Mouse (Mus musculus): ENCODE measurements around the gene Gm37240. TPM values are rescaled to one million over a fixed set of nuclear protein-coding genes. Genes with fewer than 3 reads are reported as not detected.
"Not testable (repeated sequence)": the region's sequence is repeated elsewhere in the genome, so short reads cannot be mapped to it uniquely, and the experiment has no call there.

Gm37240 gene
- polyA plus RNA-seq, 2 experiments from 2014 or later = 2.9 to 4.3 TPM

DNA sequence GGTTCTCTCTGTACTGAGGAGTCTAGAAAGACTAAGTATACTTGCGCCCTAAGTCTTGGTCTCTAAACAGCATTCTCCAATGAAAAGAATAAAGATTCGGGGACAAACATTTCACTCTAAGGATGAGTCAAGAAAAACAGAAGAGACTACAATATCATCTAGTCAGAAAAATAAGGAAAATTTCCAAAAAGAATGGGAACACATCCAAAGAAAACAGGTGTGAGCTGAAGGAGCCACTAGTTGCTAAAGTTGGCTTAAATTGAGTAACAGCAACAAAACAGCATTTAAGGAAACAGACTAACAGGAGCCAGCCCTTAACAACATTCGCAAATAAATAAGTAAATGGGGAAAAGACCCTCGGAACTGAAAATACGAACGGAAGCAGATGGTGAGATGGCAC, 1318.8 kb downstream of the Gm37240 start:
- no peak for ATAC-seq

DNA sequence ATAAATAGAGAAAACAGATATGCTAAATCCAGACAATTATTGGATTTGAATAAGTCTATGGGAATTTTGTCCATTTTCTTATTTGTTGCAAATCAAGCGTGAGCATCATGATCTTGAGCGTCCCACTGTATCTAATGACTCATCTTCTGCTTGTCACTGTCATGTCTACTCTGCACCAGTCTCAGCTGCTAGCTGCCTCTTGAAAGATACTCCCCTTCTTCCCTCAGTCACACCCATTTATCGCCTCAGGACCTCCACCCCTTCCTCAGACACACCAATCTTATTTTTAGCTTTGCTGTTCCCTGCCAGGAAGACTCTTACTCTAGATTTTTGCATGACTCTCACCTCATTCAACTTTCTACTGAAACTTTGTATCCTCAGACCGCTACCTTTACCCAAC, 1323.9 kb downstream of the Gm37240 start:
- ATAC-seq = no peak

DNA sequence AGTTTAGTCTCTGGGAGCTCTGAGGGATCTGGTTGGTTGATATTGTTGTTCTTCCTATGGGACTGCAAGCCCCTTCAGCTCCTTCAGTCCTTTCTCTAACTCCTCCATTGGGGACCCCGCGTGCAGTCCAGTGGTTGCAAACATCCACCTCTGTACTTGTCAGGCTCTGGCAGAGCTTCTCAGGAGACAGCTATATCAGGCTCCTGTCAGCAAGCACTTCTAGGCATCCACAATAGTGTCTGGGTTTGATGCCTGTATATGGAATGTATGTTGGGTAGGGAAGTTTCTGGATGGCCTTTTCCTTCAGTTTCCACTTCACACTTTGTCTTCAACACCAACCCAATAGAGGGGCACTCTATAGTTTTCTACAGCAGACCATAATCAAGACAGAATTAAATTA, 1324.4 kb downstream of the Gm37240 start:
- ATAC-seq = not testable (repeated sequence)

DNA sequence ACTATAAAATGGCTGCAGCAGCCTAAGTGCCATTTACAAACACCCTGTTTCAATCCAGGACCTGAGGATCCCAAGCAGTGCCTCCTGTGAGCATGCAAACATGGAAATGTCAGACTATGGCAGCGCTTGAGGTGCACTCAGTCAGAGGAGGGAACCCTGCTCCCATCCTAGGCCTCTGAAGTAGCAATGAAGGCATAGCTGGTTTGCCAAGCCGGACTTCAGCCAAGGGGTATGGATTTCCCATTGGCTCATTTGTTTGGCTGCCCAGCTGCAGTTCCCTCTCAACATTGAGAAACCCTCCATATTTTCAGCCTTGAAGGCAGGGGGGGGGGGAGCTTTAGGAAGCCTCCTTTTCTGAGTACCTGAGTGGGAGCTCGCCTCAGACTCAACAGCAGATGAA, 1329.0 kb downstream of the Gm37240 start:
- no peak for ATAC-seq

DNA sequence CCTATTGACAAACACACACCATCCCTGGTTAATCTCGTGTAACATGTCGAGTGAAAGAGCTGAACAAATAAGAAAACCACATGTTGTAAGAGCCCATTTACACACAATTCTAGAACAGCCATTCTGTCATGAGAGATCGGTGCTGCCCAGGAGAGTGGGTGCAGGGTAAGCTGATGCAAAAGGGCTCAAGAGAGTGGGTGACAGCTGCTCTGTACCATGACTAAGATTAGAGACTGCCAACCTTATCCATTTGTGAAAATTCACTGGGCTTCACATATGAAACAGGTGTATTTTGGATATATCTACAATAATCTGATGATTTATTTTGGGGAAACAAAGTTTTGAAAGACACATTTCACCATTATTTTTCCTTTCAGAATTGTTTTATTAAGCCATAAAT, 1331.5 kb downstream of the Gm37240 start:
- ATAC-seq = no peak

DNA sequence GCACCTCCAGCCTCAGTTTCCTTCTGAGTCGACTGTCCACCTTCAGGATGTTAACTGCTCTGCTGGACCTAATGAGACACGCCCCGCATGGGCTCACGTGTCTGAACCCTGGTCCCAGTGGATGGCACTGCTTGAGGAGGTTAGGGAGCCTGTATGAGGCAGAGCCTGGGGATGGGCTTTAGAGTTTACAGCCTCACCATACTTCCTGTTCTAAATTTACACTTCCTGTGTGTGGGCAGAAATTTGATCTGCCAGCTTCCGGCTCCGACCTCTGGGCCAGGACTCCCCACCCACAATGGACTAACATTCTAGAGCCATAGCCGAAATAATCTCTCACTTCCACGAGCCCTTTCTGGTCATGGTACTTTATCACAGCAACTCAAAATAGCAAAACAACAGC, 1340.1 kb downstream of the Gm37240 start:
- ATAC-seq = peak; percentile 85

DNA sequence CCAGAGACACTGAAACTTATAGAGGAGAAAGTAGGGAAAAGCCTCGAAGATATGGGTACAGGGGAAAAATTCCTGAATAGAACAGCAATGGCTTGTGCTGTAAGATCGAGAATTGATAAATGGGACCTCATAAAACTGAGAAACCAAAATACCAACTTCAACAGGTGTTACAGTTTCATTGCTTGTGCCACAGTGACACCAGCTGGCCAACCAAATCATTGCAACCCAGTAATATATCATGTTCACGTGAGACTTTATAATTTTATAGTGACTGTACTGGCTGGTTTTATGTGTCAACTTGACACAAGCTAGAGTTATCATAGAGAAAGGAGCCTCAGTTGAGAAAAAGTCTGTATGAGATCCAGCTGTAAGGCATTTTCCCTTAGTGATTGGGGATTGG, 1344.9 kb downstream of the Gm37240 start:
- ATAC-seq = peak; percentile 21

DNA sequence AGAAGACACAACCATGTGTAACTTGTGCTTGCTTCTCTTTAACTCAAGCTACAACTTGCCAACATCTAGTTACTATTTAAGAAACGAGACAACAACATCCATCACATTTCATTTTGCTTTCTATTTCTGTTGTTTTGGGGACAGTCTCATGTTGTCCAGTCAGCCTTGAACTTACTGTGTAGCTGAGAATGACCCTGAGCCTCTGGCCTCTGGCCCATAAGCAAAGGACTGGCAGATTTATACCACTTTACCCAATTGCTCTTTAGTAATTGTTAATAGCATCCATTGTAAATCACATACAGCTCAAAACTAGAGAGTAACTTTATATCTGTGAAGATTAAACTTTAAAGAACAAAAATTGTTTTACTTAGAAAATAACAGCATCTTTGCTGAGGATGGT, 1345.4 kb downstream of the Gm37240 start:
- ATAC-seq = no peak

DNA sequence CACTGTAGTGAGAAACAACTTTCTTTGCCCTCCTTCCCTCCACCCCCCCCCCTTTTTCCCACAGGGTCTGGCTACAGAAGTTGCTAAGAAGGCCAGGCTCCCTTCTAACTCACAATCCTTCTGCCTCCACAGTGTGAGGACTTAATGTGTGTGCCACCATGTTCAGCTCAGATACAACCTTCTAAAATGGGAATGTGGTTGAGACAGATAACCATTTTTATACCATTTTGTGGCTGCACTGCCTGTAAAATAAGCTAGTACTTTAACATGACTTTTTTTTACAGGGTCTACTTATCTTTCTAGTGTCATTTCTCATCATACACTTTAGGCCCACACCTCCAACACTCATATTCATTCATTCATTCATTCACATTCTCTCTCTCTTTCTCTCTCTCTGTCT, 1346.7 kb downstream of the Gm37240 start:
- no peak for ATAC-seq

DNA sequence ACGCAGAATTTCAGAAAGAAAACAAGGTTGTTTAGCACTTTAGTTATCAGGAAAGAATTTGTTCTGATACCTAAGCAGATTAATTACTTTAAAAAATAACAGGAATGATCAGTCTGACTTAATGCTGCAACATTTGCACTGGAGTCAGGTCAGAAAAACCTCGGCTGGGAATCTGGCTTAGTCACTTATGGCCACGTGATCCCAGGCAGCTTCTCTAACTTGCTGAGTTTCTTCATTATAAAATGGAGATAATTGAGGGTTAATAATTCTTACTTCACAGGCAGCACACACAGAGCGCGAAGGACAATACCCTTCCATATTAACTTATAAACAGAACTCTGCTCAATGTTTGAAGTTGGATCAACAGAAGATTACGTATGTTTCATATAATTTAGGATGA, 1350.3 kb downstream of the Gm37240 start:
- no peak for ATAC-seq

DNA sequence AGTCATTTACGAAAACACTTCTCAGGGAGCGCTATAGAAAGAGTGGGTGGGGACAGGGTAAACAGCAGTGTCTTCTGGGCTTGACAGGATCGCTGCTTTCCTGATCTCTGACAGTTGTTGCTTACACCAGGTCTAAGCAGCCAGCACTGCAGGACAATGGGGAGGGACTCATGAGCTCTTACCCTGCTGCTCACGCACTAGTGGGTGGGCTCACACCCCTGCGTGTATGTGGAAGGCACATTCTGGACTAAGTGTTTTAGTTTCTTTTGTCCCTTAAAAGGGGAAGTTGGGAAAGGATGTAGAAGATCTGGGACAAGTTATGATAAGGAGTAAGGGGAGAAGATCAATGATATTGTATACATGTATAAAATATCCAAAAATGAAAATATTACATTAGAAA, 1354.1 kb downstream of the Gm37240 start:
- ATAC-seq = no peak

DNA sequence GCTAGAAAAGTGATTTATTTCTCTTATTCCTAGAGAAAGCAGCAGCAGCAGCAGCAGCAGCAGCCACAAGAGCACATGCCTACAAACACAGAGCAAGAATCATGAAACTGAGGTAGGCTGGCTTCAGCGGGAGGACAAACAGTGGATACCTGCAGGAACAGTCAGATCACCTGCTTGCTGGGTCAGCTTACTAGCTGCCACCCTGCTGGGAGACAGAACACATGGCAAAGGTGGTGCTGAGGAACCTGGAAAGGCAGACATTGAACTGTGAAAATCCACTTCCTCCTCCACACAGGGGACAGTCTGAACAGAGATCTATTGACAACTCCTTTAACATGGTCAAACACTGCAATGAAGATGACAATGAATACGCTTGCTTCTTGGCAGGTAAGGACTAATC, 1358.3 kb downstream of the Gm37240 start:
- ATAC-seq = no peak

DNA sequence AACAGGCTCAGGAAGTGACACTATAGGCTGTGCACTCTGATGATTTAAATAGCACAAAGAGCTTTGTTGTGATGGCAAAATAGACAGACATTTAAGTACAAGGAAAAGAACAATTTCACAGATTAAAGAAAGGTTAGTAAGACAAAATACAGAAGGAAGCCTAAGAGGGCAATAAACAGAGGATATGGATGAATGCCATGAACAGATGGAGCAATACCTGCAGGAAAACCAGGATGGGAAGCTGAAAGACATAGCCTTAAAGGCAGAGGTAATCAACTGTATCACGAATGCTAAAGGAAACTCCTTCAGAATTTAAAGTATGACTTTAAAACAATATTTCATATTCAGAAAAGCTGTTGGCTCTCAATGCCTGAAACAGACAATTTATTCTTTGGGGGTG, 1362.4 kb downstream of the Gm37240 start:
- no peak for ATAC-seq

DNA sequence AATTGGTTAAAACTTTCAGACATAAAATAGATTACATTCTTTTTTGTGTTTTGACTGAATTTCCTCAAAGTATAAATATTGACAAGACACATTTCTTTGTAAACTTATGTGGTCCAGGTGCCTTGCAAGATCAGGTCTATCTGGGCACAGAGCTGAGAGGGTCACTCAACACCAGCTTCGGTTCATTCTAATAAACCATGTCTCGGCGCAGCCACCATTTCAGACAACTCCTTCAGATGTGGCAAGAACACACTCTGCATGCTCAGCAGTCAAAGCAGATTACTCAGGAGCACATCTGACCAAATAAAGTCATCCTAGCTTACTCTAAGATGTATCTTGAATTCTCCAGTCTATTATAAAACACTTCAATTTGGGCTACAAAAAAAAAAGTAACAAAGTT, 1371.2 kb downstream of the Gm37240 start:
- no peak for ATAC-seq

DNA sequence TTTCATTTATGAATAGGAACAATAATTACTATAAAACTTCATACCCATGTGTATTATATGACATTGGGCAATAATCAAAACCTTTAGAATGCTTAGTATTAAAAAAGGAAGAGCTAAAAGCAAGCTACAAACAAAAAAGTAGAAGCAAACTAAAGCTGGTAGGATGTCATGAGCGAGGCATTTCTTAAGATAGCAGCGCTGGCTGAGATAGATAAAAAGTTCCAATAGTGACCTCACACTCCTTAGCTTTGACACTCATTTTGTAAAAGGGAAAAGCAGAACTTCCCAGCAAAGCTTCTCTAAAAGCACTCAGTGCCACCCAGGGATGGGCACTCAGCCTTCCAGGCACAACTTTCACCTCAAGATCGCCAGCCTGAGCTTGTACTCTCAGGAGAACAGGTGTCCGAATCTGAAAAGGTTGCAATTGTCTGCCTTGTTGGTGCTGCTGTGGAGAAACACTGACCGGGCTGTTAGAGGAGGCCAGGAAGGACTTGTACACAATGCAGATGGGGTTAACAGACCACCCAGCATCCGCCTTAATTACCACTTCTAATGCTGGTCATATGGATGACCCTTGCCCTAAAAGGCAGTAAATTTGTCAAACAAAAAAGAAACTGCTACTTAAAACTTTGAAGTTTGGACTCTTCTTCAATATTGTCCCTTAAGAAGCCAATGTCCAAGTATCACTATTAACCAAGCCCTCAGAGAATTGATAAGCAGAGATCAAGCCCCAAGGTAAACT, 1374.4 kb downstream of the Gm37240 start:
- ATAC-seq = no peak

DNA sequence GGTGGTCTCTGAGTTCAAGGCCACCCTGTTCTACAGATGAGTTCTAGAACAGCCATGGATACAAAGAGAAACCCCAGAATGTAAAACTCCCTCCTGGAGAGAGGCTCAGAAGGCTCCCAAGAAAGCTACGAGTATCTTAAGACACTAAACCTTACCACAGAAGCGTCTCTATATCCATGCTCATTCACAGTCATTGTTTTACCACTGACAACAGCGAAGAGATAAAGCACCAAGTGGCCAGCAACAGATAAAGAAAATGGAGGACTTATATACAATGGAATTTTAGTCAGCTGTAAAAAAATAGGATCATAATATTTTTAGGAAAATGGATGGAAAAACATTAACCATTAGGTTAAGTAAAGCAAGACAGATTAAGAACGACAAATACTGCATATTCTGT, 1382.1 kb downstream of the Gm37240 start:
- ATAC-seq = no peak

DNA sequence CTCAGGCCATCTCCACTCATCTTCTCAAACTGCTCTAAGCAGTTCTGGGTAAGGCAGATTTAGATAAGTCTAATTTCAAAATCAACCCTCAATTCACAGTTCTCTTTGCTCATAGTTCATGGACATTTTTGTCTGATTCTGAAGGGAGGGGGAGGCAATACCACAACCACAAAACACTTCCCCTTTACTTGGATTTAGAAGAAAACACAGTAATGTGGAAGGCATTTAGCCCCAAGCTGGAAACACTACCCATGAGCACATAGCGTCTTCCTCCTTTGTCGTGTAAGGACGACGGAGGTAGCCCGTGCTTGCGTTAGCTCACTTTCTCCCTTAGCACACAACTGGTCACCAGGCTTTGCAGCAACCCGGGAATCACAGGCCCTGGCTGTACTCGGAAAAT, 1383.0 kb downstream of the Gm37240 start:
- no peak for ATAC-seq

DNA sequence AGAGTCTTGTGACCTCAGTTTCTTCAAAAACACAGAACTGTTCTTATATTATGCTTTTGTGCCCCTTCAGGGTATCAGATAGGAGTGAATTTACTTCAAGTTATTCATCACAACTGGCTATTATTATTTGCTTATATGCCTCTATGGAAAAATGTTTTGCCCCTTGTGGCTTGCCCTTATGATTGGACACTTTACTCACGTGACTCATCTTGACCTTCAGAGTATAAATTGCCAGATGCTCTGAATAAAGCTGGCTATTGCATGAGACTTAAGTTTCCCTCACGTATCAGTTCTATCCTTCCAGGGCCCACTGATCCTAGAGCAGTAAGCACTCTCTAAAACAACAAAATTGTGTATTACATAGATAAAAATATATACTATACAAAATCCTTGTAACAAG, 1385.2 kb downstream of the Gm37240 start:
- ATAC-seq = no peak

DNA sequence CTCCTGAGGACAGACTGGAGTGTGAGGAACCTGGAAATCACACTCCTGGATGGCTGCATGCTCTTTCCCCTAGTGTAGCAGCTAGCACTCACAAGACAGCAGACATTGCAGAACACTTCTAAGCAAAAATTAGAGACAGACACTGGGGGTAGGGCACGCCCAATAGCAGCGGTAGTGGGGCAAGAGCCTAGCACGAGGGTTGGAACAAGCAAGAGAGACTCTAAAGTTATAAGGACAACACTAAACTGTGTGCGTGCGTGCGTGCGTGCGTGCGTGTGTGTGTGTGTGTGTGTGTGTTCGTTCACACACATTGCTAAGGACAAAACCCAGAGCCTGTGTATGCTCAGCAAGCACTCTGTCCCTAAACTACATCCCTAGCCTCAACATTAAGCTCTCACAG, 1386.8 kb downstream of the Gm37240 start:
- ATAC-seq = no peak

DNA sequence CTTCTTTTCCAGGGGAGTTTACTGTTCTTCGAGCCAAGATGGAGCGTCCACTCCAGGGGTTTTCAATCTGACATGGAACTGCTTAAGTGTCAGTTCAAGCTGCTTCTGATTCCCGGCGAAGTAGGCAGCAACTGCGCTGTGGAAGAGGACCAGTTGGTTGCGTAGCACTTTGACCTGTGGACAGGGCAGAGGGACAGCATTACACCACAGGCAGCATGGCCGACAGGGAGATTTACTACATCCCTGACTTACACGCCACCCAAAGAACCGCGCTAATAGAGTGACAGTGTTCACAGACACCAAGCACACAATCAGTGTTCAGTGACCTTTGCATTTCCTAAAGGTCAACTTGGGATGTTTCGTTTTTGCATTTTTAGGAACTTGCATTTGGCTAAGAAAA, 1389.6 kb downstream of the Gm37240 start:
- no peak for ATAC-seq

DNA sequence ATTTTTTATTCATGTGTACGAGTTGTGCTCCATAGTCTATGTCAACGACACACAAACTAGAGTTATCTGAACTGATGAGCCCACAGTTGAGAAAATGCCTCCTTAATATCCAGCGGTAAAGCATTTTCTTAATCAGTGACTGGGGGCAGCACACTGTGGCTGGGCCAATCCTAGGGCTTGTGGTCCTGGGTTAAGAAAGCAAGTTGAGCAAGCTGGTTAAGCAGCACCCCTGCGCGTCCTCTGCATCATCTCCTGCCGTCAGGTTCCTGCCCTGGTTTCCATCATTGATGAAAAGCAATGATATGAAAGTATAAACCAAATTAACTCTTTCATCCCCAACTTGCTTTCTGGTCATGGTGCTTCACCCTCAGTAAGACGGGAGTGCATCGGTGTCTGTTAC, 1394.7 kb downstream of the Gm37240 start:
- ATAC-seq = no peak

DNA sequence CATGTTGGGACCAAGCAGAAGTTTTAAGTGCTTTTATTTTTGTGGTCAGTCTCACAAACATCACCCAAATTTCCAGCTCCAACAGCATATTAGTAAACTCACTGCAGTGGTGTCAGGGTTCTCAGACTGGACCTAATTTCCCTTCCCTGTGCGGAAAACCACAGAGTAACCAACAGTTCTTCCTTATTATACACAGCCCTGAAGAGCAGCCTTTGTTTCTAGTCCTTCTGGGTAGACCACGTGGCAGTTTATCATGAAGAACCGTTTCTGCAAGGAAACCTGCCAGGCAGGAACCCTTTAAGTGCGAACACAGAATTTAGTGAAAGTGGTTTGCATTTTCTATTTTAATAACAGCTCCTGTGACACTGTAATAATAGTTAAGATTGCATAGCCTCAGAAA, 1395.2 kb downstream of the Gm37240 start:
- ATAC-seq = no peak

DNA sequence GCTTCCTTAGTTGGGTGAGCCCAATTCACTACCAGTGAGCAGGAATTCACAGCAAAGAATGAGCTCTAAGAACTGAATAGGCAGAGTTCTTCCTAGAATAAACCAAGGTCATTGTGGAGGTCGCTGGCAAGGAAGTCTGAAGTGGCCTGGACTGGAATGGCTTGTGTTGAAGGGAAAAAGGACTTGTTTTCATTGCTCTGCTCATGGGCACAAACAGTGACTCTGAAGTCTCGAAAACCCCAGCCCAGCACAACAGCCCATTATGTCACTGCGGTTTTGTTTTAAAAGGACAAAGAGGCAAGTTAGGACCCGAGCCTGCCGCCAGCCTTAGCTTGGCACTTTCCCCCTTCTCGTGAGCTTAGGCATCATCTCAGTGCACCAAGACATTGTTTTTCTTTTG, 1398.6 kb downstream of the Gm37240 start:
- no peak for ATAC-seq

DNA sequence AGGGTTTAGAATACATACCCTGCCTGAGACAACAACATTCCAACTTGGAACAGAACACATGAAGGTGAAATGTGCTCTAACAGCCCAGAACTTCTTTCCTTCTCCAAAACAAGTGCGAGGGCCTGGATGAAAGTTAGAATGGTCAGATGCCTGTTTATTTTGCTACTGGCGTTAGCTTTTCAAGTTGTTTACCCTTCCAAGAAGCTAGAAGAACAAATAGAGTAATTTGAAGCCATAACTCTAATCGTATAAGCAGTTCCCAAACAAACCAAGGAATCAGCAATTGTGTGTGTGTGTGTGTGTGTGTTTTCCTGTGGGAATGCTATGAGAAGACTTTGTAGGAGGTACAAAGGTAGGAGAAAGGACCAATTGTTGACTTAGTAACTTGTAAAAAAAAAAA, 1402.4 kb downstream of the Gm37240 start:
- no peak for ATAC-seq

DNA sequence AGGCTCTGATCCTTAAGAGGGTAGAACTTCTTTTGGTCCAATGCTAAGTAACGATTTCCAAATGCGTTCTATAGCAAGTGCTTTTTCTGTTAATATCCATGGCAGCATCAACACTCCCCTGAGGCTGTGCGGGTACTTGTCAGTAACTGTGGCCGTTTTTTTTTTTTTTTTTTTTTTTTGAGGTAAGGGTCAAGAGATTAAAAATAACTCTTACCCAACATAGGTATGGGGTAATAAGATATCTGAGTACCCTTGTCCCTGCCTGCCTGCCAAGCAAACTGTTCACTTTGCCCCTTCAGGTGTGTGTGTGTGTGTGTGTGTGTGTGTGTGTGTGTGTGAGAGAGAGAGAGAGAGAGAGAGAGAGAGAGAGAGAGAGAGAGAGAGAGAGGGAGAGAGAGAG, 1403.0 kb downstream of the Gm37240 start:
- no peak for ATAC-seq

Measured in activated CD4-positive, CD25-positive, alpha-beta regulatory T cell, adult 4 months (primary cell).